Mouse (Mus musculus) hindbrain, postnatal 0 days (tissue): ENCODE data around the gene Dclk2. TPM values are rescaled to one million over a fixed set of nuclear protein-coding genes. Genes with fewer than 3 reads are reported as not detected.

Source experiments
- ATAC-seq: fragments of 200-750 bp; cut with Nextera tagmentation; 2 replicates; pipeline ENCODE4 v1.8.0; 2017; ENCODE audit warnings: mild to moderate bottlenecking, moderate TSS enrichment, moderate library complexity
- DNase-seq: peaks from one replicate; pipeline ENCODE4 v3.0.0-alpha.2; 2015; ENCODE audit warnings: low spot score
- H3K27ac ChIP-seq: fragments of 300-500 bp; sonication (generic); 2 replicates; pipeline ENCODE4 v1.5.1; 2014; ENCODE audit warnings: mild to moderate bottlenecking
- H3K27me3 ChIP-seq: fragments of 300-500 bp; sonication (generic); 2 replicates; pipeline ENCODE4 v1.6.1; 2014; ENCODE audit warnings: low read length, mixed read lengths; ENCODE audit not compliant: insufficient read depth
- H3K36me3 ChIP-seq: fragments of 300-500 bp; sonication (generic); 2 replicates; pipeline ENCODE4 v1.6.1; 2014; ENCODE audit warnings: low read length, mixed read lengths; ENCODE audit not compliant: insufficient read depth
- H3K4me1 ChIP-seq: fragments of 300-500 bp; sonication (generic); 2 replicates; pipeline ENCODE4 v1.6.1; 2014; ENCODE audit warnings: antibody characterized with exemption, low read length, mixed read lengths; ENCODE audit not compliant: insufficient read depth
- H3K4me2 ChIP-seq: fragments of 300-500 bp; sonication (generic); 2 replicates; pipeline ENCODE4 v1.6.1; 2014; ENCODE audit warnings: low read depth, mild to moderate bottlenecking, low read length, moderate library complexity, mixed read lengths
- H3K4me3 ChIP-seq: fragments of 300-500 bp; sonication (generic); 2 replicates; pipeline ENCODE4 v1.5.1; 2014; ENCODE audit warnings: low read length
- H3K9ac ChIP-seq: fragments of 300-500 bp; sonication (generic); replicated peaks from 2 replicates; pipeline ENCODE4 v1.6.1; 2014; ENCODE audit warnings: mild to moderate bottlenecking, low read length, moderate library complexity, mixed read lengths
- H3K9me3 ChIP-seq: fragments of 300-500 bp; sonication (generic); 2 replicates; pipeline ENCODE4 v1.6.1; 2016; ENCODE audit warnings: low read length, mixed read lengths
- CTCF ChIP-seq: IDR thresholded peaks from 2 replicates; pipeline ENCODE4 v1.5.1; 2016; ENCODE audit warnings: antibody characterized with exemption, control low read depth, low read depth
- WGBS: fragments of 180-500 bp; shearing (Covaris S2); extraction: QIAGEN DNeasy Blood & Tissue Kit; methylation state at CpG from one replicate; pipeline ENCODE4 v1.1.7; 2014; 5-methylcytosine and 5-hydroxymethylcytosine counted together
- polyA plus RNA-seq: library from polyadenylated mRNA; unstranded; fragments of >200 nt; fragmentation: Nextera tagmentation; extraction: Ambion mirVana; gene quantifications from 2 replicates; pipeline ENCODE4 v1.2.1, GENCODE M21; 2015
- total RNA-seq: library from RNA; depleted of rRNA; stranded (reverse); fragments of >200 nt; gene quantifications from 2 replicates; pipeline ENCODE4 v1.2.3, GENCODE M21; 2014

Gene Dclk2
- total and polyA plus RNA-seq, 2 experiments from 2014 or later = 69.6 to 159 TPM

- ATAC-seq = no peak
- Histone ChIP-seq H3K9me3 (no peaks in the 10 kb centered on the region), H3K27ac (no peak overlapping the region), H3K4me2 (no peak overlapping the region), H3K36me3 (peaks cover 13% of the 10 kb centered on the region; the same call in 1 of the 2 replicates), H3K4me1 (peaks cover 19% of the 10 kb centered on the region), H3K9ac (no peak overlapping the region), H3K27me3 (no peaks in the 10 kb centered on the region), H3K4me3 (no peak overlapping the region)
- no peak for DNase-seq
- WGBS = 71% methylated on average over 10 of the region's 10 CpGs
- TF ChIP-seq CTCF = no peak
Measured at GRCm38 (mm10) chr3:86820344-86820743, 100.3 kb downstream of the Dclk2 start.

GRCm38 (mm10) chr3:86819372-86819771 is 101.3 kb downstream of the Dclk2 start:
- ATAC-seq (peak; percentile 15; the same call in 1 of the 2 replicates), DNase-seq (no peak)
- H3K27me3 ChIP-seq = no peaks in the 10 kb centered on the region
- H3K36me3 ChIP-seq = peaks cover 15% of the 10 kb centered on the region; the same call in 1 of the 2 replicates
- H3K4me2 ChIP-seq = no peak overlapping the region
- no peak for TF ChIP-seq CTCF
- WGBS = 97% methylated on average over 6 of the region's 6 CpGs
- H3K9me3 ChIP-seq = no peaks in the 10 kb centered on the region
- H3K4me3 ChIP-seq = no peak overlapping the region
- peaks cover 19% of the 10 kb centered on the region for H3K4me1 ChIP-seq
- H3K27ac ChIP-seq = no peak overlapping the region
- H3K9ac ChIP-seq = no peak overlapping the region

GRCm38 (mm10) chr3:86818001-86818585 is 102.6 kb downstream of the Dclk2 start:
- ATAC-seq (0 out of 2 replicates have a peak, but pooled peaks have one; percentile 60), DNase-seq (peak; percentile 63)
- no peak overlapping the region for H3K4me3 ChIP-seq
- H3K27me3 ChIP-seq = no peaks in the 10 kb centered on the region
- H3K9ac ChIP-seq = no peak overlapping the region
- 28% methylated on average over 13 of the region's 13 CpGs for WGBS
- H3K9me3 ChIP-seq = no peaks in the 10 kb centered on the region
- no peak overlapping the region; the same call in 1 of the 2 replicates for H3K4me2 ChIP-seq
- H3K27ac ChIP-seq = peak overlapping the region; percentile 54; the same call in 1 of the 2 replicates
- no peak for TF ChIP-seq CTCF
- peaks cover 7% of the 10 kb centered on the region for H3K36me3 ChIP-seq
- peaks cover 19% of the 10 kb centered on the region for H3K4me1 ChIP-seq

GRCm38 (mm10) chr3:86812689-86813088 is 108.0 kb downstream of the Dclk2 start:
- 23% methylated on average over 3 of the region's 3 CpGs for WGBS
- ATAC-seq = peak; percentile 75
- TF ChIP-seq CTCF = peak; percentile 95
- Histone ChIP-seq H3K4me1 (0 out of 2 replicates have a peak, but pooled peaks cover 12% of the 10 kb centered on the region), H3K36me3 (peaks cover 14% of the 10 kb centered on the region), H3K4me2 (no peak overlapping the region), H3K9me3 (no peaks in the 10 kb centered on the region), H3K27ac (no peak overlapping the region), H3K27me3 (no peaks in the 10 kb centered on the region), H3K9ac (no peak overlapping the region), H3K4me3 (no peak overlapping the region)
- peak; percentile 88 for DNase-seq

- no peak overlapping the region for H3K9ac ChIP-seq
- no peak for ATAC-seq
- H3K27me3 ChIP-seq = no peaks in the 10 kb centered on the region
- 72% methylated on average over 5 of the region's 5 CpGs for WGBS
- no peak overlapping the region for H3K4me2 ChIP-seq
- 0 out of 2 replicates have a peak, but pooled peaks cover 12% of the 10 kb centered on the region for H3K4me1 ChIP-seq
- no peak for TF ChIP-seq CTCF
- DNase-seq = no peak
- H3K36me3 ChIP-seq = peaks cover 14% of the 10 kb centered on the region
- no peak overlapping the region for H3K4me3 ChIP-seq
- H3K27ac ChIP-seq = 0 out of 2 replicates have a peak overlapping the region, but pooled peaks have one; percentile 32
- H3K9me3 ChIP-seq = no peaks in the 10 kb centered on the region
Measured at GRCm38 (mm10) chr3:86810908-86811307, 109.7 kb downstream of the Dclk2 start.

GRCm38 (mm10) chr3:86809646-86810045 is 111.0 kb downstream of the Dclk2 start:
- ATAC-seq = no peak
- Histone ChIP-seq H3K4me2 (no peak overlapping the region), H3K27ac (peak overlapping the region; percentile 27), H3K4me1 (0 out of 2 replicates have a peak, but pooled peaks cover 12% of the 10 kb centered on the region), H3K4me3 (no peak overlapping the region), H3K9ac (no peak overlapping the region), H3K36me3 (peaks cover 20% of the 10 kb centered on the region), H3K27me3 (no peaks in the 10 kb centered on the region), H3K9me3 (no peaks in the 10 kb centered on the region)
- TF ChIP-seq CTCF = no peak
- 30% methylated on average over 2 of the region's 2 CpGs for WGBS
- DNase-seq = no peak

GRCm38 (mm10) chr3:86809199-86809598 is 111.5 kb downstream of the Dclk2 start:
- 67% methylated on average over 9 of the region's 9 CpGs for WGBS
- Histone ChIP-seq H3K4me3 (no peak overlapping the region), H3K9ac (no peak overlapping the region), H3K9me3 (no peaks in the 10 kb centered on the region), H3K36me3 (peaks cover 21% of the 10 kb centered on the region), H3K27ac (peak overlapping the region; percentile 27; the same call in 1 of the 2 replicates), H3K4me2 (no peak overlapping the region), H3K4me1 (0 out of 2 replicates have a peak, but pooled peaks cover 12% of the 10 kb centered on the region), H3K27me3 (no peaks in the 10 kb centered on the region)
- no peak for ATAC-seq
- no peak for TF ChIP-seq CTCF
- no peak for DNase-seq
